Mouse (Mus musculus): ENCODE data around the gene Gm20403.

DNA sequence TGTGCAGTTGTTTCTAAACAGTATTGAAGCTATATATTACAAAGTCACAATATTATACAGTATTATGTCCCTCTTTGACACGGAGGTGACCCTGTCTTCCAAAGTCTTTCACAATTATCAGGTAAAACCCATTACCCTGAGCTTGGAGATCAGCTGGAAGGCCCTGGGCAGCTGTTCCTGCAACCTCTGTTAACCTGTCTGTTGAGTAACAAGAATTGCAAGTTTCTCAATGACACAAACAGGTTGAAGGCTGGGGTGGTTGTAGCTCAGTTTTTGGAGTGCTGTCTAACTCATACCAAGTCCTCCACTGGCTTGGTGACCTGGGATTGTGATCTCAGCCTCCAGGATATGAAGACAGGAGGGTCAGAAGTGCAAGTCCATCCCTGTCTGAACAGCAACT, 26.7 kb upstream of the Gm20403 start:
- TF ChIP-seq POLR2A (IDR thresholded peaks at IDR 0.05; ENCODE audit: control insufficient read depth, extremely low read depth, insufficient read depth, low read length, poor library complexity) (no peak), CTCF (IDR thresholded peaks at IDR 0.05; ENCODE audit: borderline replicate concordance, control insufficient read depth, extremely low read depth, insufficient read depth, low read length, poor library complexity) (no peak)
